Mouse (Mus musculus) liver, embryonic 13.5 days (tissue): ENCODE measurements at regions not wholly inside any gene's neighbourhood (a gene's known extent, or its start where the extent isn't known, plus 50 kb on each side); places are given as distances from the start of the nearest gene placed in this dataset.

ENCODE experiments used
- ATAC-seq: fragments of 200-750 bp; cut with Nextera tagmentation; 2 replicates; pipeline ENCODE4 v1.8.0; 2017; ENCODE audit warnings: low read depth, mild to moderate bottlenecking, moderate number of reproducible peaks, moderate library complexity
- DNase-seq: peaks from one replicate; pipeline ENCODE4 v3.0.0; 2022
- H3K27ac ChIP-seq: fragments of 300-500 bp; sonication (generic); 2 replicates; pipeline ENCODE4 v1.5.1; 2015; ENCODE audit warnings: moderate library complexity, mild to moderate bottlenecking, inconsistent platforms
- H3K27me3 ChIP-seq: fragments of 300-500 bp; sonication (generic); 2 replicates; pipeline ENCODE4 v1.6.1; 2015; ENCODE audit warnings: mild to moderate bottlenecking, inconsistent platforms
- H3K36me3 ChIP-seq: fragments of 300-500 bp; sonication (generic); 2 replicates; pipeline ENCODE4 v1.6.1; 2015; ENCODE audit warnings: mild to moderate bottlenecking, inconsistent platforms
- H3K4me1 ChIP-seq: fragments of 300-500 bp; sonication (generic); replicated peaks from 2 replicates; pipeline ENCODE4 v1.6.1; 2015; ENCODE audit warnings: inconsistent platforms
- H3K4me2 ChIP-seq: fragments of 300-500 bp; sonication (generic); 2 replicates; pipeline ENCODE4 v1.6.1; 2015; ENCODE audit warnings: inconsistent platforms, mild to moderate bottlenecking, moderate library complexity
- H3K4me3 ChIP-seq: fragments of 300-500 bp; sonication (generic); replicated peaks from 2 replicates; pipeline ENCODE4 v1.5.1; 2015; ENCODE audit warnings: mild to moderate bottlenecking, inconsistent platforms
- H3K9ac ChIP-seq: fragments of 300-500 bp; sonication (generic); 2 replicates; pipeline ENCODE4 v1.6.1; 2015; ENCODE audit warnings: mild to moderate bottlenecking, inconsistent platforms
- H3K9me3 ChIP-seq: fragments of 300-500 bp; sonication (generic); replicated peaks from 2 replicates; pipeline ENCODE4 v1.6.1; 2016; ENCODE audit warnings: inconsistent platforms
- WGBS: fragments of 180-500 bp; shearing (Covaris S2); methylation state at CpG from one replicate; pipeline ENCODE4 v1.1.7; 2015; ENCODE audit not compliant: insufficient replicate concordance; 5-methylcytosine and 5-hydroxymethylcytosine counted together

- 61% methylated on average over 3 of the region's 3 CpGs for WGBS
- no peak for ATAC-seq
- H3K4me2 ChIP-seq: no peak overlapping the region
- peaks cover 3% of the 10 kb centered on the region; the same call in 1 of the 2 replicates for H3K27me3 ChIP-seq
- H3K27ac ChIP-seq: no peak overlapping the region
- H3K4me3 ChIP-seq: no peak overlapping the region
- no peak overlapping the region for H3K9ac ChIP-seq
- H3K36me3 ChIP-seq: no peaks in the 10 kb centered on the region
- H3K4me1 ChIP-seq: no peaks in the 10 kb centered on the region
- DNase-seq: no peak
- no peaks in the 10 kb centered on the region for H3K9me3 ChIP-seq
Measured at GRCm38 (mm10) chr1:90356567-90356966, 152.8 kb downstream of the Ackr3 start.

- no peaks in the 10 kb centered on the region for H3K27me3 ChIP-seq
- H3K4me3 ChIP-seq: no peak overlapping the region
- H3K9me3 ChIP-seq: no peaks in the 10 kb centered on the region
- H3K4me2 ChIP-seq: no peak overlapping the region
- no peak for DNase-seq
- no peak overlapping the region for H3K27ac ChIP-seq
- no peaks in the 10 kb centered on the region for H3K4me1 ChIP-seq
- no peaks in the 10 kb centered on the region for H3K36me3 ChIP-seq
- no peak overlapping the region for H3K9ac ChIP-seq
- no peak for ATAC-seq
Measured at GRCm38 (mm10) chr1:90357391-90357790, 153.6 kb downstream of the Ackr3 start.

GRCm38 (mm10) chr1:90358971-90359370 lies 155.2 kb downstream of the Ackr3 start:
- H3K4me3 ChIP-seq: no peak overlapping the region
- no peaks in the 10 kb centered on the region for H3K27me3 ChIP-seq
- DNase-seq (no peak), ATAC-seq (no peak)
- 39% methylated on average over 2 of the region's 2 CpGs for WGBS
- no peaks in the 10 kb centered on the region for H3K9me3 ChIP-seq
- H3K4me1 ChIP-seq: no peaks in the 10 kb centered on the region
- no peak overlapping the region for H3K4me2 ChIP-seq
- no peaks in the 10 kb centered on the region for H3K36me3 ChIP-seq
- H3K9ac ChIP-seq: no peak overlapping the region
- H3K27ac ChIP-seq: no peak overlapping the region

- Histone ChIP-seq H3K27me3 (no peaks in the 10 kb centered on the region), H3K9ac (no peak overlapping the region), H3K27ac (no peak overlapping the region), H3K9me3 (no peaks in the 10 kb centered on the region), H3K4me2 (no peak overlapping the region), H3K36me3 (no peaks in the 10 kb centered on the region), H3K4me3 (no peak overlapping the region), H3K4me1 (no peaks in the 10 kb centered on the region)
- ATAC-seq: no peak
- no peak for DNase-seq
- 45% methylated on average over 3 of the region's 3 CpGs for whole genome bisulfite sequencing
Measured at GRCm38 (mm10) chr1:90360065-90360464, 156.3 kb downstream of the Ackr3 start.

GRCm38 (mm10) chr1:90364444-90364843 lies 160.7 kb downstream of the Ackr3 start:
- Histone ChIP-seq H3K4me2 (no peak overlapping the region), H3K9ac (no peak overlapping the region), H3K36me3 (no peaks in the 10 kb centered on the region), H3K4me1 (no peaks in the 10 kb centered on the region), H3K9me3 (no peaks in the 10 kb centered on the region), H3K27ac (no peak overlapping the region), H3K27me3 (no peaks in the 10 kb centered on the region), H3K4me3 (no peak overlapping the region)
- 48% methylated on average over 4 of the region's 4 CpGs for WGBS
- no peak for ATAC-seq
- no peak for DNase-seq

GRCm38 (mm10) chr1:90368581-90368980 lies 164.8 kb downstream of the Ackr3 start:
- no peaks in the 10 kb centered on the region for H3K27me3 ChIP-seq
- H3K36me3 ChIP-seq: no peaks in the 10 kb centered on the region
- H3K4me3 ChIP-seq: no peak overlapping the region
- DNase-seq (no peak), ATAC-seq (no peak)
- 20% methylated on average over 10 of the region's 10 CpGs for WGBS
- no peaks in the 10 kb centered on the region for H3K9me3 ChIP-seq
- no peak overlapping the region for H3K27ac ChIP-seq
- no peak overlapping the region for H3K4me2 ChIP-seq
- no peaks in the 10 kb centered on the region for H3K4me1 ChIP-seq
- no peak overlapping the region for H3K9ac ChIP-seq

GRCm38 (mm10) chr1:90369287-90369686 lies 165.5 kb downstream of the Ackr3 start:
- H3K27me3 ChIP-seq: no peaks in the 10 kb centered on the region
- no peaks in the 10 kb centered on the region for H3K9me3 ChIP-seq
- WGBS: 26% methylated on average over 2 of the region's 2 CpGs
- H3K27ac ChIP-seq: no peak overlapping the region
- H3K4me1 ChIP-seq: no peaks in the 10 kb centered on the region
- no peak overlapping the region for H3K4me2 ChIP-seq
- H3K9ac ChIP-seq: no peak overlapping the region
- H3K4me3 ChIP-seq: no peak overlapping the region
- no peaks in the 10 kb centered on the region for H3K36me3 ChIP-seq
- DNase-seq: no peak
- ATAC-seq: peak; percentile 61; the same call in 1 of the 2 replicates

- ATAC-seq (no peak), DNase-seq (no peak)
- WGBS: 46% methylated on average over 5 of the region's 5 CpGs
- H3K36me3 ChIP-seq: no peaks in the 10 kb centered on the region
- H3K27me3 ChIP-seq: no peaks in the 10 kb centered on the region
- no peak overlapping the region for H3K4me3 ChIP-seq
- no peaks in the 10 kb centered on the region for H3K4me1 ChIP-seq
- H3K9ac ChIP-seq: no peak overlapping the region
- no peak overlapping the region for H3K4me2 ChIP-seq
- no peaks in the 10 kb centered on the region for H3K9me3 ChIP-seq
- no peak overlapping the region for H3K27ac ChIP-seq
Measured at GRCm38 (mm10) chr1:90370766-90371165, 167.0 kb downstream of the Ackr3 start.

- Histone ChIP-seq H3K9ac (no peak overlapping the region), H3K36me3 (no peaks in the 10 kb centered on the region), H3K4me3 (no peak overlapping the region), H3K27me3 (no peaks in the 10 kb centered on the region), H3K9me3 (no peaks in the 10 kb centered on the region), H3K27ac (no peak overlapping the region), H3K4me1 (no peaks in the 10 kb centered on the region), H3K4me2 (no peak overlapping the region)
- ATAC-seq (no peak), DNase-seq (no peak)
- 49% methylated on average over 5 of the region's 5 CpGs for WGBS
Measured at GRCm38 (mm10) chr1:90373001-90373400, 169.2 kb downstream of the Ackr3 start.

GRCm38 (mm10) chr1:90374517-90374916 lies 170.7 kb downstream of the Ackr3 start:
- ATAC-seq (no peak), DNase-seq (no peak)
- H3K27ac ChIP-seq: no peak overlapping the region
- 77% methylated on average over 12 of the region's 12 CpGs for WGBS
- no peaks in the 10 kb centered on the region for H3K36me3 ChIP-seq
- H3K9me3 ChIP-seq: no peaks in the 10 kb centered on the region
- H3K4me1 ChIP-seq: no peaks in the 10 kb centered on the region
- no peaks in the 10 kb centered on the region for H3K27me3 ChIP-seq
- H3K4me2 ChIP-seq: no peak overlapping the region
- H3K4me3 ChIP-seq: no peak overlapping the region
- no peak overlapping the region for H3K9ac ChIP-seq

GRCm38 (mm10) chr1:90380034-90380705 lies 176.4 kb downstream of the Ackr3 start:
- no peak overlapping the region for H3K27ac ChIP-seq
- no peak overlapping the region for H3K9ac ChIP-seq
- no peak for ATAC-seq
- H3K4me2 ChIP-seq: no peak overlapping the region
- H3K36me3 ChIP-seq: no peaks in the 10 kb centered on the region
- WGBS: 67% methylated on average over 9 of the region's 9 CpGs
- no peaks in the 10 kb centered on the region for H3K4me1 ChIP-seq
- H3K4me3 ChIP-seq: no peak overlapping the region
- no peaks in the 10 kb centered on the region for H3K9me3 ChIP-seq
- no peak for DNase-seq
- H3K27me3 ChIP-seq: no peaks in the 10 kb centered on the region

- 67% methylated on average over 11 of the region's 11 CpGs for WGBS
- Histone ChIP-seq H3K4me1 (no peaks in the 10 kb centered on the region), H3K4me3 (no peak overlapping the region), H3K27ac (no peak overlapping the region), H3K9ac (no peak overlapping the region), H3K4me2 (no peak overlapping the region), H3K36me3 (no peaks in the 10 kb centered on the region), H3K9me3 (no peaks in the 10 kb centered on the region), H3K27me3 (no peaks in the 10 kb centered on the region; the same call in 1 of the 2 replicates)
- DNase-seq (no peak), ATAC-seq (no peak)
Measured at GRCm38 (mm10) chr1:90382941-90383470, 179.2 kb downstream of the Ackr3 start.
